Mouse (Mus musculus): ENCODE data around the gene Reps1. TPM values are rescaled to one million over a fixed set of nuclear protein-coding genes. Genes with fewer than 3 reads are reported as not detected.

Gene Reps1
- 10 to 100 TPM; 30.7 to 46.2 (median 39.6) TPM for total RNA-seq (2022)

GRCm38 (mm10) chr10:18055696-18056390 is at the start of gene Reps1:
Gene Reps1, plus strand, starts transcription at chr10:18055861.
- DNase-seq, result no peak

GRCm38 (mm10) chr10:18006756-18007155 is 48.9 kb upstream of the Reps1 start:
- no peak for DNase-seq

DNA sequence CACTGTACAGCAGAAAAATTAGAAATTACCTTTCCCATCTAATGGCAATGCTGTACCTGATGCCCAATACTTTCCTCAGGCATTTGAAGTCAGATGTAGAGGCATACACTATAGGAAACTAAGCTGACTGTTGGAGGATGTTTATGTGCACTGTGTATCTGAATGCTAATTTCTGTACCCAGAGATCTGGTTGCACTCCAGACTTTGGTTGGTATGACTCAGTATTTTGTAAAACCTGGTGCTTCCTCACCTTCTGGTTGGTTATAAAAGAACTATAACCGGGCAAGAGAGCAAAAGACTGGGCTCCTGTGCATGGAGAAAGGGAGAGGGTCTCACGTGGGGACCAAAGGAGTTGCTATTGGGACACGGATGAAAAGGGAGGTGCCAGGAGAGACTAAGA is 48.4 kb upstream of the Reps1 start:
- DNase-seq, result no peak

- no peak for DNase-seq
Observed at GRCm38 (mm10) chr10:18008118-18008517, 47.5 kb upstream of the Reps1 start.

GRCm38 (mm10) chr10:18009744-18010143 is 45.9 kb upstream of the Reps1 start:
- DNase-seq, result no peak

- DNase-seq, result no peak
Observed at GRCm38 (mm10) chr10:18011761-18012160, 43.9 kb upstream of the Reps1 start.

DNA sequence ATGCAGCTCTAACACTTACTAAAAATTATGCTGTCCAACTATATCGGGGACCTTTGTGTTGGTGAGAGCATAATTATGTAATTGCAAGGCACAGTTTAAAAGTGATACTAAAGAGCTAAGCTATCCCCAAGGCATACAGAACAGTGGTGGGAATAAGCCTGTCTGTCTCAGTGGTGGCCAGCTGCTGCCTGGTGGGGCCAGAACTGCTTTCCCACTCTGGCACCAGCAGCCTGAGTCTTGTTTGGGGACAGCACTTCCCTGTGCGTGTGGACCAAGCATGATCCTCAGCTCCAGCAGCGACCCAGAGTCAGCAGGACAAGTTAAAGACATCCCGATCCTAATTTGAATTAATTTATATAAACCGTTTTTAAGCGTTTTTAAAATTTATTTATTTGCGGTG is 35.2 kb upstream of the Reps1 start:
- no peak for DNase-seq

DNA sequence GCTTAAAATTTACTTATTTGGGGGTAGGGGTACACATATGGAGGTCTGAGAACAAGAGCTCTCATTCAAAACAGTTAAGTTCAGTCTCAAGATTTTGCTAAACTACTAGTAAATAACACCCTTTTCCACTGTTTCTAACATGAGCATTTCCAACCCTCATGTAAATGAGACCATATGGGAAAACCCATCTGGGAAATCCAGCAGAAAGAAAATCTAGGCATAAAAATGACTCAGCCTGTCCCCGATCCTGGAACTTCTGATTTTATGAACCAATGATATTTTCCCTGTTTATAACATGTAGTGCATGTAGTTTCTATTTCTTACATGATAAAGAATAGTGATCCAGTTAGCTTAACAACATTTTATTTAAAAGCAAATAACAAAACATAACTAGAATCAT is 34.8 kb upstream of the Reps1 start:
- no peak for DNase-seq

DNA sequence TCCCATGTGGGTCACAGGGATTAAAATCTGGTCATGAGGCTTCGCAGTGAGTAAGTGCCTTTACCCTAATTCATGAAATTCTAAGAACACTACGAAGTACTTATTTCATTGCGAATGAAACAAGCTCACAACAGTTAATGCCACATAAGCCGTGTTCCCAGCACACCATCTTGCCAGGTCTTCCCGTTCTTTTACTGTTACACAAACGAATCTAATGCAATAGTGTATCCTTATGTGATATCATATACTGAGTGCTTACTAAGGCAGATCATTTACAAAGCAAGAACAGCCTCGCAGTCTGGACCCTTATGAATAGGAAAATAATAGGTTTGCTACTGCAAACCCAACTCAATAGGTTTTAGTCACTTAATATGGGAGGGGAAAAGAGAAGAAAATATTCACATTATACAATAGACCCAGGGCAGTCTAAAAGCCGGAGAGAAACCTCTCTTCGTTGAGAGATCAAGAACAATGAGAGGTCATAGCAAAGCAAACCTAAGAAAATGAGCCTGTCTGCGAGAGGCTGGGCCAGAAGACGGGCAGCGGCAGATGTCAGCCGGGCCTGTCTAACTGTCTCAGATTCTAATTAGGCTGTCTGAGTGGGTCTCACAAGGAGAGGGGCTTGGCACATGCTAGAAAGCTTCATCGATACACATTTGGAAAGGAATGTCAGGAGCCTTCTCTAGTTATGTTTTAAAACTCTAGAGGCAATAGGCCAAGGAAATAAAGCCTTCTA is 33.9 kb upstream of the Reps1 start:
- DNase-seq, result no peak

DNA sequence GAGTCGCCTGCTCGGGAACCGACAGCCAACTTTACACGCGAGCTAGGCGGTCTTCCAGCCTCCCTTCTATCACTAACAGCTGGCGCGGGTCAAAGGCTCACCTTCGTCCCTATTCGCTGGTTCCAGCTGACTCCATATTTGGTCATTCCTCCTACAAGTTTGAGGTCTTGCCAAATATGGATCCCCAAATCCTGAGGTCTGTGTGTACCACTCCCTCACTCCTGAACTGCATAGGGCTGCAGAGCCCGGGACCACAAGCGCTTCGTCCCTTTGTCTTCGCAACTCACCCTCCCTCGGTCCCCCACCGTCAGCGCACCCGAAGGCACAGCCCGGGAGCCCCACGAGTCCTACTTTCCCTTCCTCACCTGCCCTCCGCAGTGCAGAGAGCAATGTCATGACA is 33.3 kb upstream of the Reps1 start:
- peak; percentile 60 for DNase-seq

- peak; percentile 66 for DNase-seq
Observed at GRCm38 (mm10) chr10:18022741-18023347, 32.8 kb upstream of the Reps1 start, which contains the start of gene Abracl. Gene Abracl, minus strand, starts transcription at chr10:18023288.

DNA sequence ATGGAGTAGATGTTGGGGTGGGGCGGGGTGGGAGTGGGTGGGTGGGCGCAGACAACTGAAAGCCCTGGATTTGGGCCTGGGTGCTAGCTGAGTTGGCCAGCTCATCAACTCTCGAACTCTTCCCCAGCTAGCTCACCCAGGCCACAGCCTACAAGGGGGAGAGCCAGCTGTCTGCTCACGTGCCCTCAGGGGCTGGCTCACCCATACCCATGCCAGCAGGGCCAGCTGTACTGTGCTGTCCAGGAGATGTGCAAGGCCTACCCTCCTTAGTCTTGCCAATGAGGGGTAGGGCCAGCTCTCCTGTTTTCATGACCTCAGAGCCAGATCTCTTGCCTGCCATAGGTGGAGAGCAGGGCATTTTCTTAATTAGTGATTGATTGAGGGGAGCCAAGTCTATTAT is 21.3 kb upstream of the Reps1 start:
- no peak for DNase-seq

GRCm38 (mm10) chr10:18036849-18037248 is 18.8 kb upstream of the Reps1 start:
- no peak for DNase-seq

GRCm38 (mm10) chr10:18046380-18046779 is 9.3 kb upstream of the Reps1 start:
- no peak for DNase-seq

- DNase-seq, result no peak
Observed at GRCm38 (mm10) chr10:18047380-18048146, 8.1 kb upstream of the Reps1 start.

DNA sequence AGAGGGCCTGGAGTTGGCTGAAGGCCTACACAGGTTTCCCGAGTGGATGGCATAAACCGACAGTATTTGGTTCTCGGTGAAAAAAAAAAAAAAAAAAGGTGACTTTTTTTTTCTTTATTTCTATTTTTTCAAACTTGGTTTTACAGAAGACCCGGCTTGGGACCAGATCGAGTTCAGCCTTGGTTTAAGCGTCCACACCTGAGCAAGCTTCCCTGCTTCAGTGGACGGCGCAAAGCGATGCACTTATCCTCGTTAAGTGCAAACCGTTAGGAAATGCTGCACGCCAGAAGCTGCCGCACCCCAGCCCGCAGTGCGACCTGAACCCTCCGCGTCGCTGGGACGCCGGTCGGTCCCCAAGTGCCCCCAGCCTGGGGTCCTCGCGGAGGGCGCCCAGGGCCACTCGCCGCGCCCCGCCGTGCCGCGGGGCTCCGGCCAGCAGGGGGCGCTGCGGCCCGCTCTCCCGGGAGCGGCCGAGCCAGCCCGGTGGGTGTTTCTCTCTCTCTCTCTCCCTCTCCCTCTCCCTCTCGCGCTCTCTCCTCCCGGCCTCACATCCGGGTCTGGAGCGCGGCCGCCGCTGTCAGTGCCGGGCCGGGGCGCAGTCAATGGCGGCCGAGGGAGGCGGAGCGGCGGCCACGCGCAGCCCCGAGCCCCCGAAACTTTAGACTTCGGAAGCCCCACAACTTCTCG is 509 bp upstream of the Reps1 start:
- DNase-seq, result peak; percentile 69

DNA sequence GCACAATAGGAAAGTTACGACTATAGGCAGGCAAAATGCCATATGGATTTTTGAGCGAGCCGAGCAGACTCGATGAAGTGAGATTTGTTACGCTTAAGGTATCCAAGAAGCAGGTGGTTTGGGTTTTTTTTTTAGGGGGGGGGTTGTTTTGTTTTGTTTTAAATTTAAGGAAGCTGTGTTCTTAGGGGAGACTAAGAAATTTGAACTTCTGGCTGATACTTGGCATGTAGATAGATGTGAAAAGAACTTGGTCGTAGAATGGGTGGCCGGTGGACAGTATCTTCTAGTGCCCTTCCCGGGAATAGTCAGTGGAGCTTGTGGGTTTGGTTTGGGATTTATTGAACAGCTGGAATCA is 707 bp downstream of the Reps1 start:
- no peak for DNase-seq

GRCm38 (mm10) chr10:18058681-18059338 is 3.1 kb downstream of the Reps1 start:
- no peak for DNase-seq

DNA sequence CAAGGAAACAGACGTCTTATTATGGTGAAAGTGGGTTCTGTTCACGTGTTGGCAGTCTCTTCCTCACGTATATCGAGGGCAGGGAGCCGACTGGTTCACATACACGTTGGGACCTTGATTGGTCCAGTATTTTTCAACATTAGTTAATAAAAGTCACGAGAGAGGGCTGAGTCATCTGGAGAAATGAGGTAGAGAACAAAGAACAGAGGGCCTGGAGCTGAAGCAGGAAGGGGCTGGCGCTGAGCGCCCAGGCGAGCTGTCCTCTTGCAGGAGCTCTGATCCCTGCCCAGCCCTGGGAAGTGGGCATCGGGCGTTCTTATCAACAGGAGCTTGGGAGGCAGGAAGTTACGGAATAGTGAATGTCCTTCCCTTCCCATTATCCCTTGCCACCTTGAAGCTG is 4.1 kb downstream of the Reps1 start:
- no peak for DNase-seq

DNA sequence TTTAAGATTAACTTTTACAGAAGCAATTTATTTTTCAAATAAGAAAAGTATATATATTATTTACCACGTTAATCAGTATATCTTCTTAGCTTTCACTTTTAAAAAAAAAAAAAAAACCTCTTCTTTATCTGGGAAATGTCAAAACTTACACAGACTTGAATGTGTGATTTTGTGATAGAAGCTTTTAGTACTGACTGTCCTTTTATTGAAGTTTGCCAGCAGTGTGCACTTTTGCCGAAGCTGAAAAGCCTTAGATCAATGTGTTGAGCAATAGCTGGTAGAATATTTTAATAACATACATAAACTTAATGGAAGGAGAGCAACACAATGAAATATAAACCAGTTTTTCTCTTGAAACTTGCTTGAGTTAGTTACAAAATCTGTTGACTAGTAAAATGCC is 5.1 kb downstream of the Reps1 start:
- DNase-seq, result no peak

DNA sequence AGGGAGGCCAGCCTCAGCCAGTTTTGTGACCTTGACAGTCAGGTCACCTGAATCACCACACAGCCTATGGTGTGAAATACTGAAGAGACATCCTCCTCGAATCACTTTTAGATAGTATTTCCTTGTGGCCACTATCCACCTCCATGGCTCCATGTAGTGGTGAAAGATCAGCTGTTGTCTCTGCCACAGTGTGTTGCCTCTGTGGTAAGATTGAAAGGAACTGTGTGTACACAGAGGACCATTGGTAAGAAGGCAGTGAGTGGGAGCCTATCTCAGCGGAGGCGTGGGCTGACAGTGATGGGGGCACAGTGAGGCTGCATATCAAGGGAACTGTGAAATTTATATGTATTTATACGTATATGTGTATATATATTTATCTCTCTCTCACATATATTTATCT is 5.9 kb downstream of the Reps1 start:
- no peak for DNase-seq
